Mouse (Mus musculus) heart, postnatal 0 days (tissue): ENCODE results near the gene 4933411K16Rik. TPM values are rescaled to one million over a fixed set of nuclear protein-coding genes. Genes with fewer than 3 reads are reported as not detected.
A peak's percentile ranks its signal among the peaks of the same experiment; 100 is the strongest.

ENCODE experiments used
- ATAC-seq: fragments of 200-750 bp; cut with Nextera tagmentation; 2 replicates; pipeline ENCODE4 v1.8.0; 2017; ENCODE audit warnings: low read depth, moderate number of reproducible peaks, moderate library complexity; ENCODE audit not compliant: insufficient read depth
- DNase-seq: peaks from one replicate; pipeline ENCODE4 v3.0.0-alpha.2; 2016; ENCODE audit warnings: low spot score
- H3K27ac ChIP-seq: fragments of 300-500 bp; sonication (generic); 2 replicates; pipeline ENCODE4 v1.5.1; 2014; ENCODE audit warnings: low read depth, mild to moderate bottlenecking
- H3K27me3 ChIP-seq: fragments of 300-500 bp; sonication (generic); 2 replicates; pipeline ENCODE4 v1.6.1; 2014; ENCODE audit warnings: low read length, mixed read lengths; ENCODE audit not compliant: control insufficient read depth, insufficient read depth
- H3K36me3 ChIP-seq: fragments of 300-500 bp; sonication (generic); replicated peaks from 2 replicates; pipeline ENCODE4 v1.6.1; 2014; ENCODE audit warnings: low read length, mixed read lengths; ENCODE audit not compliant: control insufficient read depth, insufficient read depth
- H3K4me1 ChIP-seq: fragments of 300-500 bp; sonication (generic); 2 replicates; pipeline ENCODE4 v1.6.1; 2014; ENCODE audit warnings: antibody characterized with exemption; ENCODE audit not compliant: control insufficient read depth, insufficient read depth
- H3K4me2 ChIP-seq: fragments of 300-500 bp; sonication (generic); 2 replicates; pipeline ENCODE4 v1.6.1; 2014; ENCODE audit warnings: low read depth, mild to moderate bottlenecking, low read length, moderate library complexity
- H3K4me3 ChIP-seq: fragments of 300-500 bp; sonication (generic); 2 replicates; pipeline ENCODE4 v1.5.1; 2014; ENCODE audit warnings: low read depth, low read length
- H3K9ac ChIP-seq: fragments of 300-500 bp; sonication (generic); replicated peaks from 2 replicates; pipeline ENCODE4 v1.6.1; 2014; ENCODE audit warnings: low read depth, low read length, mixed read lengths
- H3K9me3 ChIP-seq: fragments of 300-500 bp; sonication (generic); replicated peaks from 2 replicates; pipeline ENCODE4 v1.6.1; 2016; ENCODE audit warnings: low read length; ENCODE audit not compliant: control insufficient read depth
- CTCF ChIP-seq: IDR thresholded peaks from 2 replicates; pipeline ENCODE4 v1.5.1; 2016; ENCODE audit warnings: antibody characterized with exemption, control low read depth, low read depth
- EP300 ChIP-seq: IDR thresholded peaks from 2 replicates; pipeline ENCODE4 v1.6.1; 2016; ENCODE audit warnings: antibody characterized with exemption, low read depth
- WGBS: fragments of 180-500 bp; shearing (Covaris S2); extraction: QIAGEN DNeasy Blood & Tissue Kit; methylation state at CpG from one replicate; pipeline ENCODE4 v1.1.7; 2014; 5-methylcytosine and 5-hydroxymethylcytosine counted together
- polyA plus RNA-seq: library from polyadenylated mRNA; unstranded; fragments of >200 nt; fragmentation: Nextera tagmentation; extraction: Ambion mirVana; gene quantifications from 2 replicates; pipeline ENCODE4 v1.2.1, GENCODE M21; 2015
- total RNA-seq: library from RNA; depleted of rRNA; stranded (reverse); fragments of >200 nt; gene quantifications from 2 replicates; pipeline ENCODE4 v1.2.3, GENCODE M21; 2014; ENCODE audit warnings: low replicate concordance

4933411K16Rik gene
- total and polyA plus RNA-seq, 2 experiments from 2014 or later = not detected

- Histone ChIP-seq H3K4me2 (no peak overlapping the region), H3K27me3 (no peaks in the 10 kb centered on the region), H3K27ac (no peak overlapping the region), H3K9ac (no peak overlapping the region), H3K4me3 (no peak overlapping the region), H3K9me3 (no peaks in the 10 kb centered on the region), H3K36me3 (no peaks in the 10 kb centered on the region), H3K4me1 (no peaks in the 10 kb centered on the region)
- TF ChIP-seq CTCF (no peak), EP300 (no peak)
- ATAC-seq (no peak), DNase-seq (no peak)
- 87% methylated on average over 7 of the region's 7 CpGs for WGBS
Measured at GRCm38 (mm10) chr19:42061443-42061842, 9.4 kb downstream of the 4933411K16Rik start.

GRCm38 (mm10) chr19:42068441-42069240 lies 16.6 kb downstream of the 4933411K16Rik start:
- WGBS = 63% methylated on average over 11 of the region's 11 CpGs
- TF ChIP-seq CTCF (no peak), EP300 (no peak)
- DNase-seq = no peak
- H3K36me3 ChIP-seq = no peaks in the 10 kb centered on the region
- no peaks in the 10 kb centered on the region for H3K4me1 ChIP-seq
- no peak overlapping the region for H3K27ac ChIP-seq
- H3K9me3 ChIP-seq = no peaks in the 10 kb centered on the region
- H3K9ac ChIP-seq = no peak overlapping the region
- no peak overlapping the region for H3K4me3 ChIP-seq
- peak overlapping the region; percentile 14; the same call in 1 of the 2 replicates for H3K4me2 ChIP-seq
- ATAC-seq = no peak; the same call in 1 of the 2 replicates
- no peaks in the 10 kb centered on the region for H3K27me3 ChIP-seq

DNA sequence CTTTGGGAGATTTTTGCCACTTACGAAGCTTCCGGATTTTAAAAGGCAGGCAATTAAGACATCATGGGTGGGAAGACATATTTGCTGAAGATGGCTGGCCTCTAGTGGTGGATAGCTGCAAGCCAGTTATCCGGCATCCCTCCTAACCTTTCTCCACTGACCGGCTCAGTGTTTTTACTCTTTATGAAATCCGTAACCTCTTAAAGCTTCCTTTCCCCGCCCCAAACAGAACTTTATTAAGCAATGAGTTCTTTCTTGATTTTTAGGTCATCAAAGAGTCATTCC lies 17.1 kb downstream of the 4933411K16Rik start:
- Histone ChIP-seq H3K9ac (no peak overlapping the region), H3K4me1 (no peaks in the 10 kb centered on the region), H3K4me2 (peak overlapping the region; percentile 14; the same call in 1 of the 2 replicates), H3K36me3 (no peaks in the 10 kb centered on the region), H3K27ac (no peak overlapping the region), H3K4me3 (no peak overlapping the region), H3K27me3 (no peaks in the 10 kb centered on the region), H3K9me3 (no peaks in the 10 kb centered on the region)
- peak; percentile 61 for DNase-seq
- ATAC-seq = no peak
- TF ChIP-seq CTCF = peak; percentile 63
- no peak for TF ChIP-seq EP300
- 34% methylated on average over 6 of the region's 6 CpGs for WGBS

- H3K4me2 ChIP-seq = no peak overlapping the region
- no peak overlapping the region for H3K9ac ChIP-seq
- no peaks in the 10 kb centered on the region for H3K36me3 ChIP-seq
- H3K27ac ChIP-seq = no peak overlapping the region
- no peak for DNase-seq
- H3K4me1 ChIP-seq = no peaks in the 10 kb centered on the region
- no peak for ATAC-seq
- no peaks in the 10 kb centered on the region for H3K27me3 ChIP-seq
- no peaks in the 10 kb centered on the region for H3K9me3 ChIP-seq
- WGBS = 68% methylated on average over 7 of the region's 7 CpGs
- H3K4me3 ChIP-seq = no peak overlapping the region
- no peak for TF ChIP-seq EP300
- TF ChIP-seq CTCF = peak; percentile 32; the same call in 1 of the 2 replicates
Measured at GRCm38 (mm10) chr19:42071221-42071620, 19.2 kb downstream of the 4933411K16Rik start.

DNA sequence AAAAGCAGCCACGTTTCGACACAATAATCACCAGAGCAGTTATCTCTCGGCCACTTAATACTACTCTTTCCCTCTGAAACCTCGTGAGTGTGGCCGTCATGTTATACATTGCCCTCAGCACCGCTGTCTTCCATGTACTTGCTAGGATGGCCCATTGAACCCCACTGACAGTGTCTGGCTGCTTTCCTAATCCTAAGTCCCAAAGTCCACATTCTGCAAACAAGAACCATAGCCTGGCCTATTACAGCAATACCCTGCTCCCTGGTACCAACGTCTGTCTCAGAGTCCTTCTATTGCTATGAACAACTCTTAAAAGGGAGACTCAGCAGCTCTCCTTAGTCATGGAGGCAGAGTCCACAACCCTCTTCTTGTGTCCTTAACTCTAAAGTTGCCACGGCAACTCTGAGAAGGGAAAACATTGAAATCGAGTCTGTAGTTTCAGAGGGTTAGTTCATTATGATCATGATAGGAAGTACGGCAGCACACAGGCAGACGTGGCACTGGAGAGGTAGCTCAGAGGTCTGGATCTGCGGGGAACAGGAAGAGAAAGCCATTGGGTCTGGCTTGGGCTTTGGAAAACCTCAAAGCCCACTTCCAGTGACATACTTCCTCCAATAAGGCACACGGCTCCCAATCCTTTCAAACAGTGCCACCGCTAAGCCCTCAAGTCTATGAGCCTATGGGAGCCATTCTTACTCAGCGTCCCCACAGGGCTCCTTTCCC lies 20.0 kb downstream of the 4933411K16Rik start:
- TF ChIP-seq CTCF = no peak
- no peak for TF ChIP-seq EP300
- Histone ChIP-seq H3K4me2 (no peak overlapping the region), H3K9me3 (no peaks in the 10 kb centered on the region), H3K9ac (no peak overlapping the region), H3K27ac (no peak overlapping the region), H3K27me3 (no peaks in the 10 kb centered on the region), H3K4me1 (no peaks in the 10 kb centered on the region), H3K36me3 (no peaks in the 10 kb centered on the region), H3K4me3 (no peak overlapping the region)
- no peak for ATAC-seq
- 65% methylated on average over 15 of the region's 15 CpGs for WGBS
- DNase-seq = no peak
